Mouse (Mus musculus) liver, embryonic 12.5 days (tissue): ENCODE results near the gene Cpsf6. TPM values are rescaled to one million over a fixed set of nuclear protein-coding genes. Genes with fewer than 3 reads are reported as not detected.

Experiments
- ATAC-seq: fragments of 200-750 bp; cut with Nextera tagmentation; 2 replicates; pipeline ENCODE4 v1.8.0; 2017; ENCODE audit warnings: moderate number of reproducible peaks, mild to moderate bottlenecking, moderate library complexity
- H3K27ac ChIP-seq: fragments of 300-500 bp; sonication (generic); 2 replicates; pipeline ENCODE4 v1.5.1; 2016; ENCODE audit warnings: mild to moderate bottlenecking
- H3K27me3 ChIP-seq: fragments of 300-500 bp; sonication (generic); replicated peaks from 2 replicates; pipeline ENCODE4 v1.6.1; 2016; ENCODE audit warnings: mild to moderate bottlenecking, moderate library complexity
- H3K36me3 ChIP-seq: fragments of 300-500 bp; sonication (generic); 2 replicates; pipeline ENCODE4 v1.6.1; 2016; ENCODE audit warnings: mild to moderate bottlenecking, moderate library complexity
- H3K4me1 ChIP-seq: fragments of 300-500 bp; sonication (generic); 2 replicates; pipeline ENCODE4 v1.6.1; 2016
- H3K4me2 ChIP-seq: fragments of 300-500 bp; sonication (generic); 2 replicates; pipeline ENCODE4 v1.6.1; 2016; ENCODE audit warnings: mild to moderate bottlenecking, moderate library complexity
- H3K4me3 ChIP-seq: fragments of 300-500 bp; sonication (generic); 2 replicates; pipeline ENCODE4 v1.5.1; 2016; ENCODE audit warnings: mild to moderate bottlenecking, moderate library complexity
- H3K9ac ChIP-seq: fragments of 300-500 bp; sonication (generic); 2 replicates; pipeline ENCODE4 v1.6.1; 2016; ENCODE audit warnings: mild to moderate bottlenecking, moderate library complexity
- H3K9me3 ChIP-seq: fragments of 300-500 bp; sonication (generic); replicated peaks from 2 replicates; pipeline ENCODE4 v1.6.1; 2016; ENCODE audit warnings: mild to moderate bottlenecking, moderate library complexity
- WGBS: fragments of 180-500 bp; shearing (Covaris S2); methylation state at CpG from one replicate; pipeline ENCODE4 v1.1.7; 2016; ENCODE audit not compliant: insufficient replicate concordance; 5-methylcytosine and 5-hydroxymethylcytosine counted together
- polyA plus RNA-seq: library from polyadenylated mRNA; unstranded; fragments of >200 nt; fragmentation: Nextera tagmentation; extraction: Ambion mirVana; gene quantifications from 2 replicates; pipeline ENCODE4 v1.2.1, GENCODE M21; 2016

Cpsf6 gene
- polyA plus RNA-seq, 1 experiment from 2014 or later, result 92.5 TPM

- WGBS, result 71% methylated on average over 1 of the region's 1 CpGs
- no peak overlapping the region for H3K4me3 ChIP-seq
- H3K27me3 ChIP-seq, result peaks cover 13% of the 10 kb centered on the region
- H3K27ac ChIP-seq, result no peak overlapping the region
- H3K9me3 ChIP-seq, result no peaks in the 10 kb centered on the region
- H3K4me1 ChIP-seq, result no peaks in the 10 kb centered on the region
- no peaks in the 10 kb centered on the region for H3K36me3 ChIP-seq
- H3K4me2 ChIP-seq, result no peak overlapping the region
- no peak for ATAC-seq
- no peak overlapping the region for H3K9ac ChIP-seq
Measured at GRCm38 (mm10) chr10:117386261-117386660, 6.4 kb upstream of the Cpsf6 start.

- H3K4me1 ChIP-seq, result 0 out of 2 replicates have a peak, but pooled peaks cover under 1% of the 10 kb centered on the region
- no peak overlapping the region for H3K9ac ChIP-seq
- ATAC-seq, result no peak
- WGBS, result 62% methylated on average over 4 of the region's 4 CpGs
- no peaks in the 10 kb centered on the region for H3K36me3 ChIP-seq
- H3K27me3 ChIP-seq, result peaks cover 11% of the 10 kb centered on the region
- H3K4me2 ChIP-seq, result no peak overlapping the region
- no peaks in the 10 kb centered on the region for H3K9me3 ChIP-seq
- H3K4me3 ChIP-seq, result no peak overlapping the region
- H3K27ac ChIP-seq, result no peak overlapping the region
Measured at GRCm38 (mm10) chr10:117385431-117385830, 5.6 kb upstream of the Cpsf6 start.

GRCm38 (mm10) chr10:117385086-117385430 is 5.2 kb upstream of the Cpsf6 start:
- H3K27ac ChIP-seq, result no peak overlapping the region
- H3K36me3 ChIP-seq, result no peaks in the 10 kb centered on the region
- H3K9me3 ChIP-seq, result no peaks in the 10 kb centered on the region
- H3K4me2 ChIP-seq, result no peak overlapping the region
- ATAC-seq, result no peak
- peaks cover 8% of the 10 kb centered on the region; the same call in 1 of the 2 replicates for H3K27me3 ChIP-seq
- WGBS, result 63% methylated on average over 2 of the region's 2 CpGs
- H3K4me1 ChIP-seq, result peaks cover 4% of the 10 kb centered on the region
- no peak overlapping the region for H3K4me3 ChIP-seq
- no peak overlapping the region for H3K9ac ChIP-seq

- peaks cover 8% of the 10 kb centered on the region for H3K4me1 ChIP-seq
- no peaks in the 10 kb centered on the region for H3K36me3 ChIP-seq
- 68% methylated on average over 4 of the region's 4 CpGs for WGBS
- no peak for ATAC-seq
- H3K27ac ChIP-seq, result no peak overlapping the region
- no peaks in the 10 kb centered on the region for H3K9me3 ChIP-seq
- no peak overlapping the region for H3K4me2 ChIP-seq
- H3K4me3 ChIP-seq, result no peak overlapping the region
- H3K9ac ChIP-seq, result no peak overlapping the region
- H3K27me3 ChIP-seq, result 0 out of 2 replicates have a peak, but pooled peaks cover 3% of the 10 kb centered on the region
Measured at GRCm38 (mm10) chr10:117384386-117385085, 4.7 kb upstream of the Cpsf6 start.

GRCm38 (mm10) chr10:117383941-117384340 is 4.1 kb upstream of the Cpsf6 start:
- no peak overlapping the region for H3K4me2 ChIP-seq
- no peak for ATAC-seq
- H3K36me3 ChIP-seq, result no peaks in the 10 kb centered on the region
- H3K4me3 ChIP-seq, result no peak overlapping the region
- WGBS, result 75% methylated on average over 6 of the region's 6 CpGs
- H3K9ac ChIP-seq, result no peak overlapping the region
- peaks cover 8% of the 10 kb centered on the region for H3K4me1 ChIP-seq
- no peak overlapping the region for H3K27ac ChIP-seq
- 0 out of 2 replicates have a peak, but pooled peaks cover 3% of the 10 kb centered on the region for H3K27me3 ChIP-seq
- H3K9me3 ChIP-seq, result no peaks in the 10 kb centered on the region

- Histone ChIP-seq H3K4me1 (peaks cover 8% of the 10 kb centered on the region), H3K36me3 (no peaks in the 10 kb centered on the region), H3K9ac (no peak overlapping the region), H3K4me2 (no peak overlapping the region), H3K4me3 (no peak overlapping the region), H3K27ac (no peak overlapping the region), H3K9me3 (no peaks in the 10 kb centered on the region), H3K27me3 (0 out of 2 replicates have a peak, but pooled peaks cover 3% of the 10 kb centered on the region)
- ATAC-seq, result no peak
- 76% methylated on average over 8 of the region's 8 CpGs for WGBS
Measured at GRCm38 (mm10) chr10:117382996-117383550, 3.3 kb upstream of the Cpsf6 start.

GRCm38 (mm10) chr10:117382146-117382545 is 2.3 kb upstream of the Cpsf6 start:
- 70% methylated on average over 2 of the region's 2 CpGs for WGBS
- no peak overlapping the region for H3K4me3 ChIP-seq

GRCm38 (mm10) chr10:117380721-117381570 is 1.1 kb upstream of the Cpsf6 start:
- 0 out of 2 replicates have a peak, but pooled peaks cover 3% of the 10 kb centered on the region for H3K27me3 ChIP-seq
- no peak overlapping the region for H3K4me2 ChIP-seq
- ATAC-seq, result no peak
- no peak overlapping the region for H3K9ac ChIP-seq
- H3K36me3 ChIP-seq, result no peaks in the 10 kb centered on the region
- 89% methylated on average over 4 of the region's 4 CpGs for WGBS
- no peak overlapping the region for H3K4me3 ChIP-seq
- H3K9me3 ChIP-seq, result no peaks in the 10 kb centered on the region
- H3K27ac ChIP-seq, result no peak overlapping the region
- H3K4me1 ChIP-seq, result peaks cover 15% of the 10 kb centered on the region

More at GRCm38 (mm10) chr10:117382146-117382545, 2.3 kb upstream of the Cpsf6 start:
- H3K27ac ChIP-seq, result no peak overlapping the region
- no peak overlapping the region for H3K9ac ChIP-seq
- no peaks in the 10 kb centered on the region for H3K9me3 ChIP-seq
- peaks cover 15% of the 10 kb centered on the region for H3K4me1 ChIP-seq
- ATAC-seq, result no peak
- H3K27me3 ChIP-seq, result 0 out of 2 replicates have a peak, but pooled peaks cover 3% of the 10 kb centered on the region
- no peak overlapping the region for H3K4me2 ChIP-seq
- H3K36me3 ChIP-seq, result no peaks in the 10 kb centered on the region

GRCm38 (mm10) chr10:117379441-117379840 is 374 bp downstream of the Cpsf6 start:
- WGBS, result 86% methylated on average over 2 of the region's 2 CpGs
- no peak for ATAC-seq
- H3K4me1 ChIP-seq, result peaks cover 24% of the 10 kb centered on the region

GRCm38 (mm10) chr10:117378642-117379041 is 1.2 kb downstream of the Cpsf6 start:
- H3K27ac ChIP-seq, result no peak overlapping the region
- ATAC-seq, result no peak
- no peak overlapping the region for H3K9ac ChIP-seq
- H3K27me3 ChIP-seq, result no peaks in the 10 kb centered on the region
- H3K4me2 ChIP-seq, result no peak overlapping the region
- H3K9me3 ChIP-seq, result no peaks in the 10 kb centered on the region
- no peak overlapping the region for H3K4me3 ChIP-seq
- H3K36me3 ChIP-seq, result no peaks in the 10 kb centered on the region
- WGBS, result 67% methylated on average over 3 of the region's 3 CpGs
- peaks cover 31% of the 10 kb centered on the region for H3K4me1 ChIP-seq

More at GRCm38 (mm10) chr10:117379441-117379840, 374 bp downstream of the Cpsf6 start:
- no peak overlapping the region for H3K27ac ChIP-seq
- no peaks in the 10 kb centered on the region for H3K36me3 ChIP-seq
- H3K9me3 ChIP-seq, result no peaks in the 10 kb centered on the region
- H3K4me2 ChIP-seq, result no peak overlapping the region
- H3K9ac ChIP-seq, result no peak overlapping the region
- no peak overlapping the region for H3K4me3 ChIP-seq
- H3K27me3 ChIP-seq, result 0 out of 2 replicates have a peak, but pooled peaks cover 3% of the 10 kb centered on the region

- Histone ChIP-seq H3K27ac (no peak overlapping the region), H3K9ac (no peak overlapping the region), H3K27me3 (no peaks in the 10 kb centered on the region), H3K36me3 (no peaks in the 10 kb centered on the region), H3K4me2 (no peak overlapping the region), H3K9me3 (no peaks in the 10 kb centered on the region), H3K4me3 (no peak overlapping the region), H3K4me1 (peaks cover 31% of the 10 kb centered on the region)
- 89% methylated on average over 11 of the region's 11 CpGs for WGBS
- no peak for ATAC-seq
Measured at GRCm38 (mm10) chr10:117378291-117378555, 1.6 kb downstream of the Cpsf6 start.
